Mouse (Mus musculus) stomach, postnatal 0 days (tissue): ENCODE measurements at regions not wholly inside any gene's neighbourhood (a gene's known extent, or its start where the extent isn't known, plus 50 kb on each side); places are given as distances from the start of the nearest gene placed in this dataset.

ENCODE experiments used
- ATAC-seq: fragments of 200-750 bp; cut with Nextera tagmentation; 2 replicates; pipeline ENCODE4 v1.8.0; 2017; ENCODE audit not compliant: low FRiP score, low TSS enrichment
- DNase-seq: peaks from one replicate; pipeline ENCODE4 v3.0.0-alpha.2; 2016; ENCODE audit warnings: low spot score
- H3K27ac ChIP-seq: fragments of 300-500 bp; sonication (generic); replicated peaks from 2 replicates; pipeline ENCODE4 v1.5.1; 2014; ENCODE audit warnings: mild to moderate bottlenecking, control low read depth
- H3K27me3 ChIP-seq: fragments of 300-500 bp; sonication (generic); 2 replicates; pipeline ENCODE4 v1.6.1; 2014; ENCODE audit warnings: low read length; ENCODE audit not compliant: control insufficient read depth, insufficient read depth
- H3K36me3 ChIP-seq: fragments of 300-500 bp; sonication (generic); 2 replicates; pipeline ENCODE4 v1.6.1; 2014; ENCODE audit warnings: low read length, mixed read lengths; ENCODE audit not compliant: control insufficient read depth, insufficient read depth
- H3K4me1 ChIP-seq: fragments of 300-500 bp; sonication (generic); replicated peaks from 2 replicates; pipeline ENCODE4 v1.6.1; 2014; ENCODE audit warnings: antibody characterized with exemption; ENCODE audit not compliant: control insufficient read depth, insufficient read depth
- H3K4me2 ChIP-seq: fragments of 300-500 bp; sonication (generic); replicated peaks from 2 replicates; pipeline ENCODE4 v1.6.1; 2014; ENCODE audit warnings: low read depth, mild to moderate bottlenecking, control low read depth, moderate library complexity
- H3K4me3 ChIP-seq: fragments of 300-500 bp; sonication (generic); 2 replicates; pipeline ENCODE4 v1.5.1; 2014; ENCODE audit warnings: low read depth, low read length, control low read depth
- H3K9ac ChIP-seq: fragments of 300-500 bp; sonication (generic); 2 replicates; pipeline ENCODE4 v1.6.1; 2014; ENCODE audit warnings: mild to moderate bottlenecking, low read length, control low read depth, mixed read lengths
- H3K9me3 ChIP-seq: fragments of 300-500 bp; sonication (generic); 2 replicates; pipeline ENCODE4 v1.6.1; 2016; ENCODE audit warnings: low read length; ENCODE audit not compliant: control insufficient read depth
- CTCF ChIP-seq: IDR thresholded peaks from 2 replicates; pipeline ENCODE4 v1.5.1; 2016; ENCODE audit warnings: antibody characterized with exemption, low read depth, mild to moderate bottlenecking, moderate library complexity
- EP300 ChIP-seq: optimal IDR thresholded peaks from 2 replicates; pipeline ENCODE3; 2016; ENCODE audit warnings: antibody characterized with exemption
- WGBS: fragments of 180-500 bp; shearing (Covaris S2); extraction: QIAGEN DNeasy Blood & Tissue Kit; methylation state at CpG from one replicate; pipeline ENCODE4 v1.1.7; 2014; 5-methylcytosine and 5-hydroxymethylcytosine counted together

DNA sequence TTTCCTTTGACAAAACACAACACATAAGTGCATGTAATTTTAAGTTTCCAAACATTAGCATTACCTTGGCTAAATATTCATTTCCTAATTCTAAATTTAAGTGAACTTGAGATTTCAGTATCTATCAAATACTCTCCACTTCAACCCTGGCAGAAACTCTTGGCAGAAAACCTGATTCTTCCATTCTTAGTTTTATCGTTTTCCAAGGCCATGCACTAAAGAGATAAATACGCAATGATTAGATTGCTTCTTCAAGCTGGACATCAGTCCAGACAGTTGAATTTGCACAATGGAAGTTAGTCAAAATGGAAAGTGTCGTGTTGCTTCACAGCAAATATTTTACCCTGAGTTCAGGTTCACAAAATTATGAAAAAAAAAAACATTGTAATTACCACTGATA lies 1223.4 kb upstream of the Flrt2 start:
- 56% methylated on average over 3 of the region's 3 CpGs for WGBS

DNA sequence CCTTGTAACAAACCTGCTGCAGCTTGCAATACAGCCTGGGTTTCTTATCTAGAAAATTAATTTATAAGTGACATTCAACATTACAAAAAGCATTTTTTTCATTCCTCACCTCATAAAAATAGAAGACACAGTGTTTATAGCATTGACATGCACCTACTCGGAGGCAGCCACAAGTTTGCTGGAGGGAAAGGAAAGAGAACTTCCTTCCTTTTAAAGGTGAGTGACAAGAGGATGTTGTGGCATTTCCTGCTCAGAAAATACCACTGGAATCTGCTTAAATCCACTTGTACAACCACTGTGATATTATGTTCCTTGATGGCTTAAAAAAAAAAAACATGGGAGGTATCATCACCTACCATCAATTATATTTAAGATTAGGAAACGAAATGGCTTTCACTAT lies 1222.2 kb upstream of the Flrt2 start:
- WGBS = 55% methylated on average over 2 of the region's 2 CpGs
- H3K9me3 ChIP-seq = no peaks in the 10 kb centered on the region
- no peak overlapping the region for H3K4me2 ChIP-seq
- no peak overlapping the region for H3K27ac ChIP-seq
- H3K36me3 ChIP-seq = no peaks in the 10 kb centered on the region
- H3K27me3 ChIP-seq = no peaks in the 10 kb centered on the region
- H3K4me3 ChIP-seq = no peak overlapping the region
- no peak overlapping the region for H3K9ac ChIP-seq
- no peaks in the 10 kb centered on the region for H3K4me1 ChIP-seq
- ATAC-seq (no peak), DNase-seq (no peak)
- TF ChIP-seq CTCF = no peak
- no peak for TF ChIP-seq EP300

More for the DNA sequence above, 1223.4 kb upstream of the Flrt2 start:
- Histone ChIP-seq H3K27me3 (no peaks in the 10 kb centered on the region), H3K4me3 (no peak overlapping the region), H3K4me1 (no peaks in the 10 kb centered on the region), H3K27ac (no peak overlapping the region), H3K36me3 (no peaks in the 10 kb centered on the region), H3K9ac (no peak overlapping the region), H3K4me2 (no peak overlapping the region), H3K9me3 (no peaks in the 10 kb centered on the region)
- ATAC-seq (no peak), DNase-seq (no peak)
- no peak for TF ChIP-seq CTCF
- TF ChIP-seq EP300 = no peak

- H3K4me1 ChIP-seq = no peaks in the 10 kb centered on the region
- no peak for ATAC-seq
- no peak overlapping the region for H3K9ac ChIP-seq
- no peak overlapping the region for H3K4me3 ChIP-seq
- no peak overlapping the region for H3K4me2 ChIP-seq
- H3K9me3 ChIP-seq = no peaks in the 10 kb centered on the region
- no peak overlapping the region for H3K27ac ChIP-seq
- TF ChIP-seq CTCF (no peak), EP300 (no peak)
- no peak for DNase-seq
- H3K36me3 ChIP-seq = no peaks in the 10 kb centered on the region
- H3K27me3 ChIP-seq = no peaks in the 10 kb centered on the region
- WGBS = 54% methylated on average over 1 of the region's 1 CpGs
Measured at GRCm38 (mm10) chr12:94470981-94471380, 1221.0 kb upstream of the Flrt2 start.

- Histone ChIP-seq H3K9me3 (no peaks in the 10 kb centered on the region), H3K4me2 (no peak overlapping the region), H3K27ac (no peak overlapping the region), H3K9ac (no peak overlapping the region), H3K36me3 (no peaks in the 10 kb centered on the region), H3K4me3 (no peak overlapping the region), H3K4me1 (no peaks in the 10 kb centered on the region), H3K27me3 (no peaks in the 10 kb centered on the region)
- no peak for ATAC-seq
- no peak for TF ChIP-seq CTCF
- no peak for TF ChIP-seq EP300
- no peak for DNase-seq
- 82% methylated on average over 2 of the region's 2 CpGs for WGBS
Measured at GRCm38 (mm10) chr12:94488721-94489120, 1203.3 kb upstream of the Flrt2 start.

DNA sequence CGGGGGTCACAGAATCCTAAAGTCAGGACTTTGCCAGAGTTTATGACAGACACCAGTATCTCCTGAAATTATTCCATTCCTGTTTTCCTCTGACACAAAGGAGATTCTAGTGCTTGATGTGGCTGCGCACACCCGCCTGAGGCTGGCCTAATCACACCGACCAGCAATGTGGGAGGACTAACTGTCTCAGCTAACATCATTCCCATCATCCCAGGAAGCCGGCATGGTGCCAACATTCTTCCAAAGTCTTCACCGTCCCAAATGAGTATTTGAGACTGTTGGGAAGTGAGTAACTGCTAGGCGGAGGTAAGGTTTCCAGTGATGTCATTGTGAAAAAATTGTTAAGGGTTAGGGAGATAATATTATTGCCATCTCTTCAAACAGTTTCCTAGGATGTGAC lies 1183.9 kb upstream of the Flrt2 start:
- 78% methylated on average over 7 of the region's 7 CpGs for WGBS
- Histone ChIP-seq H3K36me3 (no peaks in the 10 kb centered on the region), H3K9ac (no peak overlapping the region), H3K4me3 (no peak overlapping the region), H3K9me3 (no peaks in the 10 kb centered on the region), H3K27ac (no peak overlapping the region), H3K4me2 (no peak overlapping the region), H3K27me3 (no peaks in the 10 kb centered on the region), H3K4me1 (no peaks in the 10 kb centered on the region)
- TF ChIP-seq CTCF (no peak), EP300 (no peak)
- ATAC-seq (no peak), DNase-seq (no peak)

DNA sequence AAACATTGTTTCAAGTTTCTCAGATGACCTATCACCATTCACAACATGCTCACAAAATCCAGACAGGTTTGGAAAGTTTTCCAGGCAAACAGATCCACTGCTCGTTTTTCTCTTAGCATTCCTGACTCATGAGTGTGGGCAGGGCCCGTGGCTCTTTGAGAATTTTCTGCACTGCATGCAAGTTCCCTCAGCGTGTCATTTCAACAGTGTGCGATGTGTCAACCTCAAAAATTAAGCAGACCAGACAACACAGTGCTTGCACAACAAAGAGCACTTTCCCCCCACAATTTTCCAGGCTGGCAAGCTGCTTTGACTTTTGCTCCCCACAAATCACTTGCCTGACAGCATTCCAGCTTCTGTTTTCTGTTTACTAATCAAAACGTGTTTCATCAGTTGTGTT lies 1182.2 kb upstream of the Flrt2 start:
- ATAC-seq = no peak
- H3K4me2 ChIP-seq = no peak overlapping the region

More for the DNA sequence above, 1182.2 kb upstream of the Flrt2 start:
- H3K4me3 ChIP-seq = no peak overlapping the region
- H3K27me3 ChIP-seq = no peaks in the 10 kb centered on the region
- H3K4me1 ChIP-seq = no peaks in the 10 kb centered on the region
- WGBS = 21% methylated on average over 5 of the region's 5 CpGs
- no peak for DNase-seq
- no peak overlapping the region for H3K9ac ChIP-seq
- TF ChIP-seq CTCF (no peak), EP300 (no peak)
- H3K36me3 ChIP-seq = no peaks in the 10 kb centered on the region
- no peak overlapping the region for H3K27ac ChIP-seq
- no peaks in the 10 kb centered on the region for H3K9me3 ChIP-seq
